Mouse (Mus musculus) MN1 (cell line): ENCODE results near the gene Cttnbp2.
"Not testable (repeated sequence)": the region's sequence is repeated elsewhere in the genome, so short reads cannot be mapped to it uniquely, and the experiment has no call there.

Experiments used
- DNase-seq: peaks from one replicate; pipeline ENCODE4 v3.0.0-alpha.2; 2016; ENCODE audit warnings: low spot score

The Cttnbp2 gene

GRCm38 (mm10) chr6:18415961-18416360 lies 98.7 kb downstream of the Cttnbp2 start:
- DNase-seq: no peak

GRCm38 (mm10) chr6:18411505-18412225 lies 103.0 kb downstream of the Cttnbp2 start:
- DNase-seq: no peak

GRCm38 (mm10) chr6:18408445-18408844 lies 106.2 kb downstream of the Cttnbp2 start:
- no peak for DNase-seq

GRCm38 (mm10) chr6:18401066-18401674 lies 113.5 kb downstream of the Cttnbp2 start:
- DNase-seq: no peak

GRCm38 (mm10) chr6:18381380-18381779 lies 133.3 kb downstream of the Cttnbp2 start:
- DNase-seq: no peak

GRCm38 (mm10) chr6:18380300-18381202 lies 134.1 kb downstream of the Cttnbp2 start:
- no peak for DNase-seq

GRCm38 (mm10) chr6:18377755-18378154 lies 136.9 kb downstream of the Cttnbp2 start:
- DNase-seq: not testable (repeated sequence)

- no peak for DNase-seq
Observed at GRCm38 (mm10) chr6:18374744-18375143, 139.9 kb downstream of the Cttnbp2 start.

GRCm38 (mm10) chr6:18373652-18374051 lies 141.0 kb downstream of the Cttnbp2 start:
- DNase-seq: no peak

- peak; percentile 53 for DNase-seq
Observed at GRCm38 (mm10) chr6:18372447-18373228, 142.0 kb downstream of the Cttnbp2 start.

GRCm38 (mm10) chr6:18369723-18370122 lies 144.9 kb downstream of the Cttnbp2 start:
- DNase-seq: no peak

- no peak for DNase-seq
Observed at GRCm38 (mm10) chr6:18369054-18369453, 145.6 kb downstream of the Cttnbp2 start.

GRCm38 (mm10) chr6:18362232-18362631 lies 152.4 kb downstream of the Cttnbp2 start:
- no peak for DNase-seq

- DNase-seq: no peak
Observed at GRCm38 (mm10) chr6:18360955-18361354, 153.7 kb downstream of the Cttnbp2 start.

GRCm38 (mm10) chr6:18360154-18360553 lies 154.5 kb downstream of the Cttnbp2 start:
- DNase-seq: no peak

GRCm38 (mm10) chr6:18349153-18349858 lies 165.3 kb downstream of the Cttnbp2 start:
- no peak for DNase-seq

- no peak for DNase-seq
Observed at GRCm38 (mm10) chr6:18344272-18344671, 170.4 kb downstream of the Cttnbp2 start.

- DNase-seq: no peak
Observed at GRCm38 (mm10) chr6:18338307-18338706, 176.3 kb downstream of the Cttnbp2 start.

GRCm38 (mm10) chr6:18335393-18335792 lies 179.2 kb downstream of the Cttnbp2 start:
- no peak for DNase-seq

GRCm38 (mm10) chr6:18322950-18323349 lies 191.7 kb downstream of the Cttnbp2 start:
- DNase-seq: no peak
